Mouse (Mus musculus) embryonic fibroblast, embryonic 13.5 days (primary cell): ENCODE data around the gene Rrp8.
A peak's percentile ranks its signal among the peaks of the same experiment; 100 is the strongest.

Experiments used
- CTCF ChIP-seq: IDR thresholded peaks from 2 replicates; pipeline ENCODE4 v1.5.1; 2011; ENCODE audit warnings: mild to moderate bottlenecking, control low read depth, low read length, moderate library complexity, borderline replicate concordance; ENCODE audit not compliant: insufficient read depth
- POLR2A ChIP-seq: IDR thresholded peaks from 2 replicates; pipeline ENCODE4 v1.6.1; 2011; ENCODE audit warnings: low read depth, mild to moderate bottlenecking, control low read depth, low read length, moderate library complexity

- peak; percentile 73 for TF ChIP-seq POLR2A
- no peak for TF ChIP-seq CTCF
Observed at GRCm38 (mm10) chr7:105736264-105736901, 802 bp downstream of the Rrp8 start, which contains the start of gene Ilk.
